Mouse (Mus musculus) limb, embryonic 12.5 days (tissue): Measurements from ENCODE around the gene Lrp1. TPM values are rescaled to one million over a fixed set of nuclear protein-coding genes. Genes with fewer than 3 reads are reported as not detected.
A peak's percentile ranks its signal among the peaks of the same experiment; 100 is the strongest.

Source experiments
- ATAC-seq: fragments of 200-750 bp; cut with Nextera tagmentation; 2 replicates; pipeline ENCODE4 v1.8.0; 2017; ENCODE audit warnings: low read depth, moderate TSS enrichment; ENCODE audit not compliant: insufficient number of reproducible peaks, insufficient read depth, low FRiP score, low TSS enrichment
- H3K27ac ChIP-seq: fragments of 300-500 bp; sonication (generic); 2 replicates; pipeline ENCODE4 v1.5.1; 2016; ENCODE audit warnings: mild to moderate bottlenecking, moderate library complexity
- H3K27me3 ChIP-seq: fragments of 300-500 bp; sonication (generic); 2 replicates; pipeline ENCODE4 v1.6.1; 2016; ENCODE audit warnings: mild to moderate bottlenecking, moderate library complexity
- H3K36me3 ChIP-seq: fragments of 300-500 bp; sonication (generic); 2 replicates; pipeline ENCODE4 v1.6.1; 2016; ENCODE audit warnings: mild to moderate bottlenecking, moderate library complexity
- H3K4me1 ChIP-seq: fragments of 300-500 bp; sonication (generic); replicated peaks from 2 replicates; pipeline ENCODE4 v1.6.1; 2016
- H3K4me2 ChIP-seq: fragments of 300-500 bp; sonication (generic); 2 replicates; pipeline ENCODE4 v1.6.1; 2016; ENCODE audit warnings: mild to moderate bottlenecking, moderate library complexity
- H3K4me3 ChIP-seq: fragments of 300-500 bp; sonication (generic); replicated peaks from 2 replicates; pipeline ENCODE4 v1.5.1; 2016; ENCODE audit warnings: mild to moderate bottlenecking
- H3K9ac ChIP-seq: fragments of 300-500 bp; sonication (generic); replicated peaks from 2 replicates; pipeline ENCODE4 v1.6.1; 2016; ENCODE audit warnings: mild to moderate bottlenecking, moderate library complexity
- H3K9me3 ChIP-seq: fragments of 300-500 bp; sonication (generic); 2 replicates; pipeline ENCODE4 v1.6.1; 2016; ENCODE audit warnings: mild to moderate bottlenecking, moderate library complexity
- WGBS: fragments of 180-500 bp; shearing (Covaris S2); methylation state at CpG from one replicate; pipeline ENCODE4 v1.1.7; 2016; 5-methylcytosine and 5-hydroxymethylcytosine counted together
- polyA plus RNA-seq: library from polyadenylated mRNA; unstranded; fragments of >200 nt; fragmentation: Nextera tagmentation; extraction: Ambion mirVana; gene quantifications from 2 replicates; pipeline ENCODE4 v1.2.1, GENCODE M21; 2016

Gene Lrp1
- polyA plus RNA-seq, 1 experiment from 2014 or later: 87.6 TPM

DNA sequence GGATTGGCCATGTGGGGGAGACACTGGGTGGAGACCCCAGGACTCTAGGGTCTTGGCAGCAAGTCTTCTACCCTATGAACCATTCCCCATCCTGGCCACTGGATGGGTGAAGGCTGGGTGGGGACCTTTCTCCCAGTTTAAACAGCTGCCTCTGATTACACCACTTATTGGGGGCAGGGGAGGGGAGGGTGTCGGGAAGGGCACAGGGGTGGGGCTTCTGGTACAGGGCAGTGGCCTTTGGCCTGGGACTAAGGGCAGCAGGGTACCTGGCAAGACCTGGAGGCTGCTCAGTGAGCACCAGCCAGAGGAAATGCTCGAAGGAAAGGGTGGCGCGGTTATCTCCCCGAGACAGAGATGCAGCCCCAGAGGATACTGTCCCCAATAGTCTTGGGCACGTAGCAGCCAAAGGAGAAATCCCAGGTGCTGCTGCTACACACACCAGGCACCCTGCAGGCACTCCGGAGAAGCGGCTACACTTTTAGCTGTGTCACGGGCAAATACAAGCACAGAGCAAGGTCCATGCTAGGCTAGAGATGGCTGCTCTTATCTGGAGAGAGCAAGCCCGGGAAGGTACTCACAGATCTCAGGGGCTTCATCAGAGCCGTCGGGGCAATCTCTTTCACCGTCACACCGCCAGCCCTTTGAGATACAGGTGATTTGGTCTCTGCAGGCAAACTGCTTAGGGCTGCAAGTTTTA, 8.7 kb downstream of the Lrp1 start:
- Histone ChIP-seq H3K9ac (no peak overlapping the region), H3K4me1 (peaks cover 64% of the 10 kb centered on the region), H3K4me3 (no peak overlapping the region), H3K36me3 (peaks cover 66% of the 10 kb centered on the region), H3K27me3 (no peaks in the 10 kb centered on the region), H3K4me2 (no peak overlapping the region), H3K27ac (no peak overlapping the region), H3K9me3 (no peaks in the 10 kb centered on the region)
- 82% methylated on average over 14 of the region's 14 CpGs for WGBS
- no peak for ATAC-seq

DNA sequence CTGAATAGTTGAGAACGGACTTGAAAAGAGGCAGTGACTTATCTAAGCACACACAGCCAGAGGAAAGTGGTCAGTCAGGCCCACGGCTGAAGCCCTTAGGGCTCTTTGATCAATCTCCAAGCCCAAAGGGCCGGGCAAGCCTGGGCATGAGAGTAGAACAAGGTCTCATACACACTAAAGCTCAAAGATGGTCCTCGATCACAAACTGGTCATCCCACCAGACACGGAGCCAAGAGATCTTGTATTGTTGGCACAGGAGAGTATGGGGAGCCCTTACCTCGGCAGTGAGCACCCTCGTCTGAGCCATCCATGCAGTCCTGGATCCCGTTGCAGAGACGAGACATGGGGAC, 10.9 kb downstream of the Lrp1 start:
- Histone ChIP-seq H3K4me3 (no peak overlapping the region), H3K36me3 (peaks cover 84% of the 10 kb centered on the region), H3K9ac (no peak overlapping the region), H3K4me1 (peaks cover 51% of the 10 kb centered on the region), H3K4me2 (no peak overlapping the region), H3K27ac (peak overlapping the region; percentile 30), H3K27me3 (no peaks in the 10 kb centered on the region), H3K9me3 (no peaks in the 10 kb centered on the region)
- WGBS: 86% methylated on average over 9 of the region's 9 CpGs
- ATAC-seq: no peak

DNA sequence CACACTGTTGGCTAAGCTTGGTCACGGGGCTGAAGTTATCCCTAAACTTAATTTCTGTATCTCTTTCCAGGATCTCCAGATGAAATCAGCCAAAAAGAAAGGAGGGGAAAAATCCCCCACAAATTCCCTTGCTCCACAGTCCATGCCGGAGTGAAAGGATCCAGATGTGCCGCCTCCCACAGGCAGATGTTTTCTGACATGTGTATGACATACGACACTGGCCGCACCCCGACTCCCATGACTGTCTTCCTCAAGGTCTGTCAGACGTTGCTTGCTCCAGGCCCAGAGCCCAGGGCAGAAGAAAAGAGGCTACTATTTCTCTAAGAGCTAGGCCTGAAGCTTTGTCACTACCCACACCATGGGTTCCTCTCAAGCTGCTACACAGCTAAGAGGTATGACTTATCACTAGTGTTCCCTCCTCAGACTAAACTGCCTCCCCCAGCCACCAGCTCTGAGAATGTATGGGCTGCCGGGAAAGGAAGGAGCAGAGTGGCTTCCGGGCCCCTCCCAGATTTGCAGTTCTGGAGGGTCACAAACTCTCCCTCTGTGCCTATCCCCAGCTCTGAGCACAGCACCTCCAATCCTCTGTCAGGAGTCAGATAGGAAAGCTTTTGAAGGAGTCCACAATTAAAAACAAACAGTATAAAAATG, 11.4 kb downstream of the Lrp1 start:
- no peak overlapping the region for H3K4me3 ChIP-seq
- no peak overlapping the region for H3K4me2 ChIP-seq
- H3K27ac ChIP-seq: peak overlapping the region; percentile 30
- 48% methylated on average over 9 of the region's 9 CpGs for WGBS
- H3K9ac ChIP-seq: no peak overlapping the region
- ATAC-seq: no peak
- H3K4me1 ChIP-seq: peaks cover 51% of the 10 kb centered on the region
- peaks cover 89% of the 10 kb centered on the region for H3K36me3 ChIP-seq
- H3K9me3 ChIP-seq: no peaks in the 10 kb centered on the region
- H3K27me3 ChIP-seq: no peaks in the 10 kb centered on the region

DNA sequence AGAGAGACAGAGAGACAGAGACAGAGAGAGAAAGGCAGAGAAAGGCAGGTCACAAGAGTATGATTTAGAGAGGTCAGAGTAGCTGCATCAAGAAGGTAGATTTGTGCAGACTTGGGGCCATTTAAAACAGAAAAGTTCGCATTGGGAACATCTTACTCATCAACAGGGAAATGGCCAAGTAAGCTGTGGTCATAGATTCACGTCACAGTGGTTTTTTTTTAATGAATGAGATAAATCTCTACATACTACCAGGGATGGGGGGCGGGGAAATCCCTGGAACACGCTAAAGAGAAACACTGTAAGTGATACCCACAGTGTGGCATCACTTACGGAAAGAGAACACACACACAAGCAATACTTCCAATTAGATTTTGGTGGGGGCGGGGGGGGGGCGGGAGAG, 13.9 kb downstream of the Lrp1 start:
- Histone ChIP-seq H3K4me3 (no peak overlapping the region), H3K27ac (no peak overlapping the region), H3K27me3 (no peaks in the 10 kb centered on the region), H3K4me2 (no peak overlapping the region), H3K9ac (no peak overlapping the region), H3K36me3 (peaks cover 98% of the 10 kb centered on the region), H3K4me1 (peaks cover 49% of the 10 kb centered on the region), H3K9me3 (no peaks in the 10 kb centered on the region)
- 87% methylated on average over 7 of the region's 7 CpGs for WGBS
- no peak for ATAC-seq

DNA sequence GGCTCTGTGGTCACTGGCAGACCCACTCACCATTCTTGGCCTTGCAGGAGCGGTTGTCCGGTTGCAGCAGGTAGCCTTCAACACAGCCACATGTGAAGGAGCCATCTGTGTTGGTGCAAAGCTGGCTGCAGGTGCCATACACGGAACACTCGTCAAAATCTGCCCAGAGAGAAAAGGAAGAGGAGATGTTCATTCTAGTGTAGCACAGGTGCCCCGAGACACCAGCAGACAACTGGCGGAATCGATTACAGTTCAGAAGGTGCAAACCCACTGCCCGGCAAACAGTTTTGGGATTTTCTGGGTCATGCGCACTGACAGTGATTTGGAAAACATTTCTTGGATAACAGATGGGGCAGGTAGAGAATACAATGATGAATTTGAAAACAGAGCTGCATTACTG, 15.2 kb downstream of the Lrp1 start:
- WGBS: 95% methylated on average over 9 of the region's 9 CpGs
- Histone ChIP-seq H3K36me3 (peaks cover 99% of the 10 kb centered on the region), H3K9ac (no peak overlapping the region), H3K9me3 (no peaks in the 10 kb centered on the region), H3K27me3 (no peaks in the 10 kb centered on the region), H3K4me1 (peaks cover 54% of the 10 kb centered on the region), H3K27ac (no peak overlapping the region), H3K4me3 (no peak overlapping the region), H3K4me2 (no peak overlapping the region)
- ATAC-seq: no peak

DNA sequence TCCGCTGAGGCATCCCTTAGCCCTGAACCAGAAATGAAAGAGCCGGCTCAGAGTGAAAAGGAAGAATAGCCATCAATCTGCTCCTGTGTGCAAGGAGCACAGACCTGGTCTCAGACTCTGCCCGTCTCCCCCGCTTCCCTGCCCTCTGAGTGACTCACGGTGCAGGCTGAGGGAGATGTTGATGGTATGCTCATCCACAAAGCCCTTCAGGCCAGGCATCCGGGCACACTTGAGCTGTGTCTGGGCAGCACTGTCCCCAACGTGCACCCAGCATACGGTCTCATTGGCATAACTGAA, 15.7 kb downstream of the Lrp1 start:
- Histone ChIP-seq H3K9me3 (no peaks in the 10 kb centered on the region), H3K27me3 (no peaks in the 10 kb centered on the region), H3K9ac (no peak overlapping the region), H3K36me3 (peaks cover 99% of the 10 kb centered on the region), H3K4me3 (no peak overlapping the region), H3K4me2 (no peak overlapping the region), H3K27ac (0 out of 2 replicates have a peak overlapping the region, but pooled peaks have one; percentile 1), H3K4me1 (peaks cover 56% of the 10 kb centered on the region)
- no peak for ATAC-seq
- 83% methylated on average over 8 of the region's 8 CpGs for WGBS

DNA sequence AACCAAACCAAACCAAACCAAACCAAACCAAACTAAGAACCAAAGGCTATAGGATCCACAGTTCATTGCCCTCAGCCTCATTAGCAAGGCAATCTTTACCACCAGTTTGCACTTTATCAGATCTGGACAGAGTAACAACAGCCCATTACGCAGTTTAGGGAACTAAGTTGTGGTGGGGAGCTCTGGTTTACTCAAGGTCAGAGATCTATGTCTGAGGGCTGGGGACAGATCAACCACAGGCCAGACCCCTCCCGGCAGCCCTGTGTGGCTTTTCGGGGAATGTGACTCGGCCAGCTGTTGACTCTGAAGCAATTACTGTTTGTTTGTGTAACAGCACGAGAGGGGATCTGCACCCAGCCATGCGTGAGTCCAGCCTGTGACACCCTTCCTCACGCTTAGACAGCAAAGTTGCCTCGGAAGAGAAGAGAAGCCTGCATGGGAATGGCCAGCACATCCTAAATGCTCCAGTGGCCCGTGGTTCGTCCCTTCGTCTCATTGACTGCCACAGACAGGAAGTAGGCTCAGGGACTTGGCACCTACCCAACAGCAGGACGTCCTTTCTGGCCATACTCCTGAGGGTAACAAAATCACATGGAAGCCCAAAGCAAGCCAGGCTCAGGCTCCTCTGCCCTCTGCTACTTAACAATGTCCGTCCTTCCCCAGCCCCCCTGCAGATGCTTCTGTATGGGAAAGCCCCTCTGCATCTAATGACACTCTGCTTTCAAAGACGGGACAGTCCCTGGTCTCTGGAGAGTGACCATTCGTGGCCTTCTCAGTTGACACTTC, 16.3 kb downstream of the Lrp1 start:
- Histone ChIP-seq H3K27me3 (no peaks in the 10 kb centered on the region), H3K36me3 (peaks cover 99% of the 10 kb centered on the region), H3K4me2 (no peak overlapping the region), H3K4me1 (peaks cover 56% of the 10 kb centered on the region), H3K9ac (no peak overlapping the region), H3K4me3 (no peak overlapping the region), H3K9me3 (no peaks in the 10 kb centered on the region), H3K27ac (0 out of 2 replicates have a peak overlapping the region, but pooled peaks have one; percentile 18)
- ATAC-seq: no peak
- WGBS: 36% methylated on average over 15 of the region's 15 CpGs

DNA sequence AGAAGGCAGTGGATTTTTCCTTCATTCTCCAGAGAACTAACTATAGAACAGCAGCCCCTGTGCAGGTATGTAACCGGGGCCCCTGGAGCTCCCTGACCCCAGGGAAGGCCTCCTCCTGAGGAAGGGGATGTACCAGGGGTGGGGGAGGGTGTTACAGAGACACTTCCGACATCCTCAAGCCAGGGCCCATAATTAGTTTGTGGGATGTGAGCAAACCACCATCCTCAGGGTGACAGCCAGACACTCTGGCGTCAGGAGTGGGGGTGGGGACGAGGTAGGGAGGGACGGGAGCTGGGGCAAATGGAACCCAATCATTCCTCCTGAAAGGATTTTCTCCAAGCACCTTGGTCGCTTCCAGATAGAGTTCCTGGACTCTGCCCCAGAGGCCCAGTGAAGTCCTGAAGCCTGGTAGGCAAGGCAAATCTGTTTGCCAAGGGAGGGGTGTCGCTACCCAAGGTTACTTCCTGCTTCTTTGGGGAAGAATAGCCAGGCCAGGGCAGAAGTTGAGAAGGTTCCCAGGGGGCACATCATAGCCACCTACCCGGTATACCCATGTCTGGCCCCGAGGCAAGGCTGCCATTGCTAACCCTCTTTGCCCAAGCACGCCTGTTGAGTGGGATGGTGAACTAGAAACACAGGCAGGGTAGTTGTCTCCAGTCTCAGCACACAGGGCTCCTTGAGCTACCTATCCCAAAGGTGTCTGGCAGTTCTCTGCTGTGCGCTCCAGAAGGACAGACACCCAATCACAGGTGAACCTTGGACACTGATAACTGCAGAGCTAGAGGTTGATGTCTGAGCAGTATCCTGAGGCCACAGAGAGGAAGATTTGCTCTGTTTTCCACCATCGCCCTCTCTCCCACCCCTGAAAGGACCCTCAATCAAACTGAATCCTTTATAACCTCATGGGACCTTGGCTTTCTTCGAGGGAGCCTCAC, 17.2 kb downstream of the Lrp1 start:
- Histone ChIP-seq H3K4me3 (no peak overlapping the region), H3K4me1 (peaks cover 54% of the 10 kb centered on the region), H3K9me3 (no peaks in the 10 kb centered on the region), H3K27ac (peak overlapping the region; percentile 18), H3K4me2 (no peak overlapping the region), H3K9ac (no peak overlapping the region; the same call in 1 of the 2 replicates), H3K27me3 (no peaks in the 10 kb centered on the region), H3K36me3 (peaks cover 98% of the 10 kb centered on the region)
- ATAC-seq: no peak
- 39% methylated on average over 13 of the region's 13 CpGs for WGBS

DNA sequence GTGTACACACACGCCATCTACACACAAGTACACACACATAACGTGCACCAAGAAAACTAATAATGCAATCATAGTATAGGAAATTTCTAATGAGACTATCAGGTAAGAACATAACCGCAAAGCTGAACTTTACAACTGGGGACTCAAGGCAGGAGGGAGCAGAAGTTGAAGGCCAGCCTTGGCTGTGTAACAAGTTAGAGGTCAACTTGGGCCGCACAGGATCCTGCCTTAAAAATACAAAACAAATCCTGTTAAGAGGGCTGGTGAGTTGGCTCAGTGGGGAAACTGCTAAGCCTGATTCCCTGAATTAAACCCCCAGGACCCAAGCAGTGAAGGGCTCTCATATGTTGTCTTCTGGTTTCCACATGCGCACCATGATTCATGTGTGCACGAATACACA, 18.8 kb downstream of the Lrp1 start:
- no peak overlapping the region for H3K27ac ChIP-seq
- no peak overlapping the region for H3K4me2 ChIP-seq
- no peaks in the 10 kb centered on the region for H3K9me3 ChIP-seq
- H3K4me3 ChIP-seq: no peak overlapping the region
- H3K27me3 ChIP-seq: no peaks in the 10 kb centered on the region
- peaks cover 96% of the 10 kb centered on the region for H3K36me3 ChIP-seq
- 94% methylated on average over 6 of the region's 6 CpGs for WGBS
- H3K4me1 ChIP-seq: peaks cover 66% of the 10 kb centered on the region
- no peak for ATAC-seq
- H3K9ac ChIP-seq: no peak overlapping the region

DNA sequence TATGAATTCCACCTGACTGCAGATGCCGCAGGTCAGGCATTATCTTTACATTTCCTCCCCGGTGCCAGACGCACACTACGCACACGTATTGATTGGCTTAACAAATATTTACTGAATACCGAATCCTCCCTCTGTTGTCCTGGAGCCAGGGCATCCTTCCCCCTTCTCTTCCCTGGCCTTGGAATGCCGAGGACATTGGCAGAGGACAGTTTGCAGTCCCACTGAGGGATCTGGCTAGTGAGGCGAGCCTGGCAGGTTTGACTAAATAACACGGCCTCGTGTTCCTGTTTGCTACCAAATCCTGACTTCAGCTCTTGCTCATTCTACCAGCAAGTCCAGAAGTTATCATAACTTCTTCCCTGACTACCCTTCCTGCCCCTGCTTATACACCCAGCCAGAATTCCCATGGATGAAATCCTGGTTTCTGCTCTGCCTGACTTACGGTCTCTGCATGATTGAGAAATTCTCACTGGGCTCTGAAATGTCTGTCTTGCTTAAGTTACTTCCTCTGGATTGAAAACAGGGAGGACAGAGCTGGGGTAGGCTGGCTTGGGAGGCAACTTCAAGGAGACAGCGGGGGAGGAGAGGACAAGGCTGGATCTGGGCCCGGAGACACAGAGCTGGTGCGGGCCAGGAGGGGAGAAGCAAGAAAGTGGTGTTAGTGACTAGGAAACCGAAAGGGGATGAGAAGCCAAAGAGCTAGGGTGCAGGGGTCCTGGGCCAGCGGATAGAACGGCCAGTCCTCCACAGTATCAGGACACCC, 21.0 kb downstream of the Lrp1 start:
- H3K27me3 ChIP-seq: no peaks in the 10 kb centered on the region

More for the DNA sequence above, 21.0 kb downstream of the Lrp1 start:
- Histone ChIP-seq H3K36me3 (peaks cover 83% of the 10 kb centered on the region), H3K9me3 (no peaks in the 10 kb centered on the region), H3K4me1 (peaks cover 69% of the 10 kb centered on the region), H3K27ac (peak overlapping the region; percentile 53), H3K4me2 (no peak overlapping the region), H3K9ac (no peak overlapping the region), H3K4me3 (no peak overlapping the region)
- ATAC-seq: no peak
- WGBS: 75% methylated on average over 17 of the region's 17 CpGs
